Mouse (Mus musculus) limb, embryonic 10.5 days (tissue): ENCODE results near the gene Slc22a13. TPM values are rescaled to one million over a fixed set of nuclear protein-coding genes. Genes with fewer than 3 reads are reported as not detected.

Experiments
- DNase-seq: peaks from one replicate; pipeline ENCODE4 v3.0.0-alpha.2; 2017; ENCODE audit warnings: low spot score
- H3K27ac ChIP-seq: fragments of 300-500 bp; sonication (generic); 2 replicates; pipeline ENCODE4 v1.5.1; 2016; ENCODE audit warnings: mild to moderate bottlenecking
- H3K27me3 ChIP-seq: fragments of 300-500 bp; sonication (generic); 2 replicates; pipeline ENCODE4 v1.6.1; 2016; ENCODE audit warnings: low read depth, mild to moderate bottlenecking; ENCODE audit not compliant: poor library complexity, severe bottlenecking
- H3K36me3 ChIP-seq: fragments of 300-500 bp; sonication (generic); 2 replicates; pipeline ENCODE4 v1.6.1; 2016; ENCODE audit warnings: mild to moderate bottlenecking, moderate library complexity
- H3K4me1 ChIP-seq: fragments of 300-500 bp; sonication (generic); 2 replicates; pipeline ENCODE4 v1.6.1; 2016
- H3K4me3 ChIP-seq: fragments of 300-500 bp; sonication (generic); 2 replicates; pipeline ENCODE4 v1.5.1; 2016; ENCODE audit warnings: mild to moderate bottlenecking, moderate library complexity
- H3K9me3 ChIP-seq: fragments of 300-500 bp; sonication (generic); replicated peaks from 2 replicates; pipeline ENCODE4 v1.6.1; 2016; ENCODE audit warnings: mild to moderate bottlenecking
- WGBS: fragments of 180-500 bp; shearing (Covaris S2); methylation state at CpG from one replicate; pipeline ENCODE4 v1.1.7; 2016; 5-methylcytosine and 5-hydroxymethylcytosine counted together
- polyA plus RNA-seq: library from polyadenylated mRNA; unstranded; fragments of >200 nt; fragmentation: Nextera tagmentation; extraction: Ambion mirVana; gene quantifications from 2 replicates; pipeline ENCODE4 v1.2.1, GENCODE M21; 2016

The Slc22a13 gene
- polyA plus RNA-seq, 1 experiment from 2014 or later: not detected

DNA sequence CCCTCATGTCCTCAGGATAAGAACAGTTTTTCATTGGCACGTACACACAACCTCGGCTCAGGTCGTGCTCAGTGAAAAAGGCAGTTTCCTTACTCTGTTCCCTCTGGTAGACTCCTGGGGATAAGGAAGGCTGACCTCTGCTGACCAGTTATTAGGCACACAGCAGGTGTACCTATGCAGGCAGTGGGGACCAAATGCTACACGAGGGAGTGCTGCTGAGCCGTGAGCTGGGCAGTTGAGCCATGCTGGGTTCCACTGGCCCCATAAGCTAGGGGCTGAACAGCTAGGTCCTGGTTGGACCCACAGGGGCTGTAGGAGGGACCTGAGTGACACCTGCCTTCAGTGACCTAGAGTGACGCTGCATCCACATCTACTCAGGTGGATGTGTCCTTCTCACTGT lies 63.3 kb downstream of the Slc22a13 start:
- Histone ChIP-seq H3K27me3 (no peaks in the 10 kb centered on the region), H3K9me3 (no peaks in the 10 kb centered on the region), H3K4me3 (no peak overlapping the region), H3K4me1 (no peaks in the 10 kb centered on the region), H3K27ac (no peak overlapping the region), H3K36me3 (no peaks in the 10 kb centered on the region)
- DNase-seq: no peak
- WGBS: 74% methylated on average over 6 of the region's 6 CpGs

- 72% methylated on average over 10 of the region's 10 CpGs for WGBS
- H3K4me1 ChIP-seq: no peaks in the 10 kb centered on the region
- no peak overlapping the region for H3K4me3 ChIP-seq
- no peak for DNase-seq
- no peaks in the 10 kb centered on the region for H3K27me3 ChIP-seq
- no peaks in the 10 kb centered on the region for H3K36me3 ChIP-seq
- no peak overlapping the region for H3K27ac ChIP-seq
- H3K9me3 ChIP-seq: no peaks in the 10 kb centered on the region
Measured at GRCm38 (mm10) chr9:119145137-119145536, 63.8 kb downstream of the Slc22a13 start.

- no peak overlapping the region for H3K4me3 ChIP-seq
- H3K27ac ChIP-seq: no peak overlapping the region
- H3K36me3 ChIP-seq: no peaks in the 10 kb centered on the region
- 90% methylated on average over 8 of the region's 8 CpGs for WGBS
- H3K4me1 ChIP-seq: no peaks in the 10 kb centered on the region
- no peaks in the 10 kb centered on the region for H3K9me3 ChIP-seq
- H3K27me3 ChIP-seq: no peaks in the 10 kb centered on the region
- no peak for DNase-seq
Measured at GRCm38 (mm10) chr9:119144696-119145095, 64.2 kb downstream of the Slc22a13 start.

GRCm38 (mm10) chr9:119143372-119143771 lies 65.5 kb downstream of the Slc22a13 start:
- Histone ChIP-seq H3K4me1 (no peaks in the 10 kb centered on the region), H3K27ac (no peak overlapping the region), H3K9me3 (no peaks in the 10 kb centered on the region), H3K36me3 (no peaks in the 10 kb centered on the region), H3K4me3 (no peak overlapping the region), H3K27me3 (no peaks in the 10 kb centered on the region)
- WGBS: 74% methylated on average over 9 of the region's 9 CpGs
- DNase-seq: no peak

Other genes with a start within 250 kb of the Slc22a13 start
- gene Vill, start 156.3 kb downstream of the Slc22a13 start, polyA plus RNA-seq: 19.5 and 26.3 TPM in 2 replicates
- 11.2 and 14.3 TPM in 2 replicates for gene Plcd1, start 115.6 kb downstream of the Slc22a13 start, polyA plus RNA-seq
- gene Dlec1, start 106.6 kb downstream of the Slc22a13 start, polyA plus RNA-seq: 0.63 and 1.0 TPM in 2 replicates
- 1.1 TPM in 2 replicates for gene Acaa1b, start 52.0 kb downstream of the Slc22a13 start, polyA plus RNA-seq
- gene Gm47289, start 49.9 kb downstream of the Slc22a13 start, polyA plus RNA-seq: not detected in 2 replicates
- 11.9 and 12.1 TPM in 2 replicates for gene Oxsr1, start 113.3 kb upstream of the Slc22a13 start, polyA plus RNA-seq
- 71.6 and 78.2 TPM in 2 replicates for gene Acaa1a, start 130.6 kb upstream of the Slc22a13 start, polyA plus RNA-seq
- 7.6 and 9.2 TPM in 2 replicates for gene Myd88, start 132.3 kb upstream of the Slc22a13 start, polyA plus RNA-seq
- gene Xylb, start 148.3 kb upstream of the Slc22a13 start, polyA plus RNA-seq: 11.4 and 12.8 TPM in 2 replicates
- gene Slc22a14, start 156.5 kb upstream of the Slc22a13 start, polyA plus RNA-seq: not detected in 2 replicates
- gene Acvr2b, start 193.0 kb upstream of the Slc22a13 start, polyA plus RNA-seq: 74.7 and 92.6 TPM in 2 replicates
- gene Exog, start 235.8 kb upstream of the Slc22a13 start, polyA plus RNA-seq: 39.7 and 44.6 TPM in 2 replicates